Mouse (Mus musculus) liver, embryonic 13.5 days (tissue): ENCODE data around the gene Sdha. TPM values are rescaled to one million over a fixed set of nuclear protein-coding genes. Genes with fewer than 3 reads are reported as not detected.
A peak's percentile ranks its signal among the peaks of the same experiment; 100 is the strongest.

ENCODE experiments used
- ATAC-seq: fragments of 200-750 bp; cut with Nextera tagmentation; 2 replicates; pipeline ENCODE4 v1.8.0; 2017; ENCODE audit warnings: low read depth, mild to moderate bottlenecking, moderate number of reproducible peaks, moderate library complexity
- DNase-seq: peaks from one replicate; pipeline ENCODE4 v3.0.0; 2022
- H3K27ac ChIP-seq: fragments of 300-500 bp; sonication (generic); 2 replicates; pipeline ENCODE4 v1.5.1; 2015; ENCODE audit warnings: moderate library complexity, mild to moderate bottlenecking, inconsistent platforms
- H3K27me3 ChIP-seq: fragments of 300-500 bp; sonication (generic); 2 replicates; pipeline ENCODE4 v1.6.1; 2015; ENCODE audit warnings: mild to moderate bottlenecking, inconsistent platforms
- H3K36me3 ChIP-seq: fragments of 300-500 bp; sonication (generic); 2 replicates; pipeline ENCODE4 v1.6.1; 2015; ENCODE audit warnings: mild to moderate bottlenecking, inconsistent platforms
- H3K4me1 ChIP-seq: fragments of 300-500 bp; sonication (generic); replicated peaks from 2 replicates; pipeline ENCODE4 v1.6.1; 2015; ENCODE audit warnings: inconsistent platforms
- H3K4me2 ChIP-seq: fragments of 300-500 bp; sonication (generic); 2 replicates; pipeline ENCODE4 v1.6.1; 2015; ENCODE audit warnings: inconsistent platforms, mild to moderate bottlenecking, moderate library complexity
- H3K4me3 ChIP-seq: fragments of 300-500 bp; sonication (generic); replicated peaks from 2 replicates; pipeline ENCODE4 v1.5.1; 2015; ENCODE audit warnings: mild to moderate bottlenecking, inconsistent platforms
- H3K9ac ChIP-seq: fragments of 300-500 bp; sonication (generic); 2 replicates; pipeline ENCODE4 v1.6.1; 2015; ENCODE audit warnings: mild to moderate bottlenecking, inconsistent platforms
- H3K9me3 ChIP-seq: fragments of 300-500 bp; sonication (generic); replicated peaks from 2 replicates; pipeline ENCODE4 v1.6.1; 2016; ENCODE audit warnings: inconsistent platforms
- WGBS: fragments of 180-500 bp; shearing (Covaris S2); methylation state at CpG from one replicate; pipeline ENCODE4 v1.1.7; 2015; ENCODE audit not compliant: insufficient replicate concordance; 5-methylcytosine and 5-hydroxymethylcytosine counted together
- polyA plus RNA-seq: library from polyadenylated mRNA; unstranded; fragments of >200 nt; fragmentation: Nextera tagmentation; extraction: Ambion mirVana; gene quantifications from 2 replicates; pipeline ENCODE4 v1.2.1, GENCODE M21; 2015

The Sdha gene
- polyA plus RNA-seq, result 164 and 183 TPM in 2 replicates

- peak within 1 kb of the TSS; percentile 89 for H3K27ac ChIP-seq
- peaks cover 20% of the 10 kb centered on the region for H3K36me3 ChIP-seq
- H3K4me3 ChIP-seq, result peak within 1 kb of the TSS; percentile 74
- WGBS, result 1% methylated on average over 57 of the region's 57 CpGs
- DNase-seq (peak; percentile 98), ATAC-seq (peak; percentile 98)
- peaks cover 28% of the 10 kb centered on the region for H3K4me1 ChIP-seq
- H3K4me2 ChIP-seq, result peak within 1 kb of the TSS; percentile 73
- no peaks in the 10 kb centered on the region for H3K27me3 ChIP-seq
- no peaks in the 10 kb centered on the region for H3K9me3 ChIP-seq
- H3K9ac ChIP-seq, result peak within 1 kb of the TSS; percentile 88
Observed at GRCm38 (mm10) chr13:74349566-74350434, at the start of gene Sdha, which contains the start of gene Ccdc127. TSS of gene Sdha (minus strand) at chr13:74350280. TSS of gene Ccdc127 (plus strand) at chr13:74350309.

DNA sequence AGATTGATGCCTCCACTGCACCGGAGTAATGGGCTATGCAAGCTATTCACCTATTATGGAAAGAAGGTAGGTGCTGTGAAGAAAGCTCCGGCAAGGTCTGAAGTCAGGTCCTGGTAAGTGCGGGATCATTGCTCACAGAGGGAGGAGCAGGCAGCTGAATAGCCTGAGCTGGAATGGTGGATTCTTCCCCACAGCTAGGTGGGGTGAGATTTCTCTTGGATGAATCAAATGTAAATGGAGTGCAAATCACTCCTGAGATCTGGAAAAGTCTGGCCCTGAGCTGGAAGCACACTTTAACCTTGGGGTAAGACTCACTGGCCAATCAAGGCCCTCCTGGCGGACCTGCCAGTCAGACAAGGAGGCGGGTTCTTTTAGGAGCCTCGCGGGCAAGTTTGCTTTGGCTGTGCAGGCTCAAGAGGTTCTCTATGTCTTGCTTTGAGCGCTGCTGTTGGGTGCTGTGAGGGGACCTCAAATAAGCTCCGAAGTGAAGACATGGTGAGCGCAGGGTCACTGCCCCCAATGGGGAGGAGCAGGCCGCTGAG, 49.3 kb upstream of the Sdha start, which contains the start of gene Ftl1-ps1:
Ftl1-ps1 (plus strand) TSS at position 397 of the 542 bp plus-strand sequence.
- H3K4me2 ChIP-seq, result no peak within 1 kb of the TSS
- no peaks in the 10 kb centered on the region for H3K27me3 ChIP-seq
- H3K4me3 ChIP-seq, result no peak within 1 kb of the TSS
- H3K4me1 ChIP-seq, result no peaks in the 10 kb centered on the region
- whole genome bisulfite sequencing, result 13% methylated on average over 11 of the region's 11 CpGs
- no peaks in the 10 kb centered on the region for H3K36me3 ChIP-seq
- no peak within 1 kb of the TSS for H3K27ac ChIP-seq
- ATAC-seq (no peak), DNase-seq (no peak)
- H3K9me3 ChIP-seq, result no peaks in the 10 kb centered on the region
- no peak within 1 kb of the TSS for H3K9ac ChIP-seq

- no peak for DNase-seq
- ATAC-seq, result no peak
- Histone ChIP-seq H3K9ac (no peak overlapping the region), H3K4me2 (no peak overlapping the region), H3K27ac (no peak overlapping the region), H3K4me1 (peaks cover 9% of the 10 kb centered on the region), H3K36me3 (no peaks in the 10 kb centered on the region), H3K4me3 (no peak overlapping the region), H3K9me3 (no peaks in the 10 kb centered on the region), H3K27me3 (no peaks in the 10 kb centered on the region)
- 60% methylated on average over 2 of the region's 2 CpGs for WGBS
Observed at GRCm38 (mm10) chr13:74391156-74391555, 41.1 kb upstream of the Sdha start.

GRCm38 (mm10) chr13:74390371-74390990, 40.4 kb upstream of the Sdha start, which contains the start of gene Zfp72:
TSS of gene Zfp72 (minus strand) at chr13:74390836.
- peak; percentile 11 for DNase-seq
- WGBS, result 3% methylated on average over 14 of the region's 14 CpGs

GRCm38 (mm10) chr13:74389730-74390129, 39.6 kb upstream of the Sdha start:
- Histone ChIP-seq H3K4me2 (peak overlapping the region; percentile 68), H3K27me3 (no peaks in the 10 kb centered on the region), H3K27ac (no peak overlapping the region), H3K4me3 (peak overlapping the region; percentile 63), H3K9ac (no peak overlapping the region), H3K4me1 (peaks cover 9% of the 10 kb centered on the region), H3K36me3 (no peaks in the 10 kb centered on the region), H3K9me3 (no peaks in the 10 kb centered on the region)
- 50% methylated on average over 6 of the region's 6 CpGs for WGBS
- no peak for ATAC-seq
- no peak for DNase-seq

More at GRCm38 (mm10) chr13:74390371-74390990, 40.4 kb upstream of the Sdha start, which contains the start of gene Zfp72:
- H3K36me3 ChIP-seq, result no peaks in the 10 kb centered on the region
- ATAC-seq, result peak; percentile 58
- H3K9me3 ChIP-seq, result no peaks in the 10 kb centered on the region
- H3K4me3 ChIP-seq, result peak within 1 kb of the TSS; percentile 63
- no peaks in the 10 kb centered on the region for H3K27me3 ChIP-seq
- H3K4me1 ChIP-seq, result peaks cover 9% of the 10 kb centered on the region
- H3K27ac ChIP-seq, result no peak within 1 kb of the TSS
- peak within 1 kb of the TSS; percentile 68 for H3K4me2 ChIP-seq
- peak within 1 kb of the TSS; percentile 57 for H3K9ac ChIP-seq

- WGBS, result 65% methylated on average over 3 of the region's 3 CpGs
- ATAC-seq (no peak), DNase-seq (no peak)
- no peak overlapping the region for H3K9ac ChIP-seq
- no peak overlapping the region for H3K4me2 ChIP-seq
- no peaks in the 10 kb centered on the region for H3K9me3 ChIP-seq
- no peaks in the 10 kb centered on the region for H3K4me1 ChIP-seq
- H3K4me3 ChIP-seq, result no peak overlapping the region
- H3K27ac ChIP-seq, result no peak overlapping the region
- no peaks in the 10 kb centered on the region for H3K36me3 ChIP-seq
- no peaks in the 10 kb centered on the region for H3K27me3 ChIP-seq
Observed at GRCm38 (mm10) chr13:74382289-74382688, 32.2 kb upstream of the Sdha start.

DNA sequence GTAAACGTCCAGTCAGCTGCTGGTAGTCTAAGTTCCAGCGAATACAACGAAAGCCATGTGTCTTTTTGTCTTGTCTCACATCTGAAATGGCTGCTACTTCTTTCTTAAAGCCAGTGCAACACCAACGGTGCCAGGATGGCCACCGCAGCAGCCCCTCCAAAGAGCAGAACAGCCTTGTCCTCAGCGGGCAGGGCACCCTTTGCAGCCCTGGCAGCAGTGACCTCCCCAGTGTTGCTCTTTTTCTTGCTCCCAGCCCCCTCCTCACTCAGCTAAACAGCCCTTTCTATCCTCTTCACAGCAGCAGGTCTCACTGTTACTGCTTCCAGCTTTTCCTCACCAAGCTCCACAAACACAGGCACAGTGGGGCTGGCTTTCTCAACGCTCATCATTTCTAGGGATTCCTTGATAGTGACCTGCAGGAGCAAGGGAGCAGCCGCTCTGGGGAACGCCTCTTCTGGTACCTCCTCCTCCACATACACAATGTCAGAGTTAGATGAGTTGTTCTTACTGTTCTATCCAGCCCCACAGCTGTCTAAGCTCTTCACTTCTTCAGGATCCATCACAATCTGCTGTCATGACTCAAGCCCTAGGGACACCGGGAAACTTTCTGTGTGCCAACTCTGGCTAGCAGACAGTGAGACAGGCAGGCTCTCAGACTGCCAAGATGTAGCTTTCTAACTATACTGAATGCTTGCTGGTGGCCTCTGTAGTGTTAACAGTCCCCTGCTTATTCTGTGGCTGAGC, 31.6 kb upstream of the Sdha start:
- Histone ChIP-seq H3K9me3 (no peaks in the 10 kb centered on the region), H3K27me3 (no peaks in the 10 kb centered on the region), H3K4me3 (no peak overlapping the region), H3K27ac (no peak overlapping the region), H3K9ac (no peak overlapping the region), H3K4me1 (no peaks in the 10 kb centered on the region), H3K4me2 (no peak overlapping the region), H3K36me3 (no peaks in the 10 kb centered on the region)
- WGBS, result 64% methylated on average over 10 of the region's 10 CpGs
- DNase-seq, result no peak
- ATAC-seq, result no peak

GRCm38 (mm10) chr13:74363859-74364235, 13.8 kb upstream of the Sdha start, which contains the start of gene Lrrc14b:
TSS of gene Lrrc14b (minus strand) at chr13:74364005.
- no peak within 1 kb of the TSS for H3K9ac ChIP-seq
- no peaks in the 10 kb centered on the region for H3K27me3 ChIP-seq
- ATAC-seq (no peak), DNase-seq (no peak)
- peaks cover 3% of the 10 kb centered on the region; the same call in 1 of the 2 replicates for H3K4me1 ChIP-seq
- H3K4me2 ChIP-seq, result no peak within 1 kb of the TSS
- H3K9me3 ChIP-seq, result no peaks in the 10 kb centered on the region
- H3K36me3 ChIP-seq, result peaks cover 23% of the 10 kb centered on the region
- WGBS, result 63% methylated on average over 8 of the region's 8 CpGs
- no peak within 1 kb of the TSS for H3K27ac ChIP-seq
- H3K4me3 ChIP-seq, result no peak within 1 kb of the TSS

DNA sequence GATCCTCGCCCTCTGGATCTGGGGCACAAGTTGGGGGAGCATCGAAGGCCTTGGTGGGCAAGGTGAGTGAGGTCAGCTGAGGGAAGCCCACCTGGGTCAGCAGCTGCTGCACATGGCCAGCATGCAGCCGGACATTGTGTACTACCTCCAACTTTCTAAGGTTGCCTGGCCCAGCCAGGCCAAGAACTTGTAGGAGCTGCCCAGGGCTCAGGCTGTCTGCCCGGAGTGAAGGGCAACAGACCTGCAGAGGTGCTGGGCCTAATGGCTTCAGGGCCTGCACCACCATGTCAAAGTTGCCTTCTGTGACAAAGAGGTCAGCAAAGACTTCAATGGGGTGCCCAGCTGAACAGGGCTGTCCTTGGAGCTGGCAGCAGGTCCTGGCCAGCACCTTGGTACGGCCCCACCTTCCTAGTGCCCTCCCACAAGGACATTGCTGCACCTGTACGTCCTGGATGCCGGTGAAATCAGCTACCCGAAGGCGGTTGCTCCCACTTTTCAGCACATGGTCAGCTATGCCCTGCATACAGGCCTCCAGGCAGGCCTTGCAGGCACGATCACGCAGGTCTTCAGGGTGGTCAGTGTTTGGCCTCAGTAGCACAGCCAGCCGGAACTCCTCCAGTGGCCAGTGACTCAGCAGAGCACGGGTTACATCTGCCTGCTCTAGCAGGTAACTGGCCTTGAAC, 13.2 kb upstream of the Sdha start:
- Histone ChIP-seq H3K4me2 (no peak overlapping the region), H3K27me3 (no peaks in the 10 kb centered on the region), H3K27ac (no peak overlapping the region), H3K36me3 (peaks cover 28% of the 10 kb centered on the region), H3K4me3 (no peak overlapping the region), H3K9ac (no peak overlapping the region), H3K9me3 (no peaks in the 10 kb centered on the region), H3K4me1 (peaks cover 3% of the 10 kb centered on the region; the same call in 1 of the 2 replicates)
- 73% methylated on average over 13 of the region's 13 CpGs for WGBS
- ATAC-seq (no peak), DNase-seq (no peak)

- H3K4me1 ChIP-seq, result peaks cover 3% of the 10 kb centered on the region; the same call in 1 of the 2 replicates
- H3K27me3 ChIP-seq, result no peaks in the 10 kb centered on the region
- H3K27ac ChIP-seq, result no peak overlapping the region
- ATAC-seq (no peak), DNase-seq (no peak)
- no peak overlapping the region for H3K4me3 ChIP-seq
- H3K9ac ChIP-seq, result no peak overlapping the region
- WGBS, result 43% methylated on average over 2 of the region's 2 CpGs
- no peak overlapping the region for H3K4me2 ChIP-seq
- H3K36me3 ChIP-seq, result peaks cover 36% of the 10 kb centered on the region
- H3K9me3 ChIP-seq, result no peaks in the 10 kb centered on the region
Observed at GRCm38 (mm10) chr13:74362218-74362617, 12.1 kb upstream of the Sdha start.
